Mouse (Mus musculus) MEL (cell line): ENCODE measurements at regions not wholly inside any gene's neighbourhood (a gene's known extent, or its start where the extent isn't known, plus 50 kb on each side); places are given as distances from the start of the nearest gene placed in this dataset.

Experiments
- BHLHE40 ChIP-seq: IDR thresholded peaks from 2 replicates; pipeline ENCODE4 v1.6.1; 2012; ENCODE audit warnings: low read depth, mild to moderate bottlenecking, inconsistent platforms, low read length, improper control_type of control experiment, borderline replicate concordance
- CTCF ChIP-seq, 3 experiments: IDR thresholded peaks in 2 of 3; conservative IDR thresholded peaks in 1 of 3; 2 replicates each; pipeline ENCODE4 v1.5.1; 2011 to 2012; ENCODE audit warnings: low read length in 3 of 3, low read depth in 2 of 3, mild to moderate bottlenecking in 2 of 3, improper control_type of control experiment in 1 of 3, inconsistent platforms in 1 of 3, mixed read lengths in 1 of 3, moderate library complexity in 1 of 3; ENCODE audit not compliant: control insufficient read depth in 1 of 3, insufficient read depth in 1 of 3, poor library complexity in 1 of 3, severe bottlenecking in 1 of 3
- GABPA ChIP-seq: IDR thresholded peaks from 2 replicates; pipeline ENCODE4 v1.6.1; 2012; ENCODE audit warnings: low read depth, mild to moderate bottlenecking, inconsistent platforms, low read length, improper control_type of control experiment, moderate library complexity
- GATA1 ChIP-seq: IDR thresholded peaks from 2 replicates; pipeline ENCODE4 v1.6.1; 2011; ENCODE audit warnings: low read depth, low read length, improper control_type of control experiment
- MXI1 ChIP-seq: IDR thresholded peaks from 2 replicates; pipeline ENCODE4 v1.6.1; 2011; ENCODE audit warnings: mild to moderate bottlenecking, low read depth, low read length, improper control_type of control experiment
- MYC ChIP-seq: IDR thresholded peaks from 2 replicates; pipeline ENCODE4 v1.6.1; 2011; ENCODE audit warnings: low read depth, mild to moderate bottlenecking, low read length, improper control_type of control experiment, moderate library complexity
- POLR2A ChIP-seq, 2 experiments: IDR thresholded peaks; 2 replicates each; pipeline ENCODE4 v1.6.1; 2011 to 2012; ENCODE audit warnings: low read length in 2 of 2, mild to moderate bottlenecking in 2 of 2, control low read depth in 1 of 2, improper control_type of control experiment in 1 of 2, low read depth in 1 of 2, moderate library complexity in 1 of 2; ENCODE audit not compliant: control insufficient read depth in 1 of 2, insufficient read depth in 1 of 2, poor library complexity in 1 of 2
- POLR2AphosphoS5 ChIP-seq: IDR thresholded peaks from 2 replicates; pipeline ENCODE4 v1.6.1; 2012; ENCODE audit warnings: low read depth, borderline replicate concordance, mild to moderate bottlenecking, inconsistent platforms, low read length, moderate library complexity, mixed read lengths
- SIN3A ChIP-seq: IDR thresholded peaks from 2 replicates; pipeline ENCODE4 v1.6.1; 2012; ENCODE audit warnings: low read length, improper control_type of control experiment, inconsistent platforms
- USF1 ChIP-seq: IDR thresholded peaks from 2 replicates; pipeline ENCODE4 v1.6.1; 2014; ENCODE audit warnings: low read depth, mild to moderate bottlenecking, inconsistent platforms, low read length, improper control_type of control experiment, moderate library complexity
- ZNF384 ChIP-seq: IDR thresholded peaks from 2 replicates; pipeline ENCODE4 v1.6.1; 2012; ENCODE audit warnings: low read depth, mild to moderate bottlenecking, inconsistent platforms, low read length, improper control_type of control experiment

- TF ChIP-seq CTCF (IDR thresholded peaks at IDR 0.05 in 2 of 3, conservative IDR thresholded peaks at IDR 0.05 in 1 of 3; ENCODE audit: control insufficient read depth in 1 of 3, insufficient read depth in 1 of 3, low read depth in 2 of 3, low read length in 3 of 3, poor library complexity in 1 of 3, severe bottlenecking in 1 of 3) = no peak
- TF ChIP-seq BHLHE40 = no peak
- TF ChIP-seq GATA1 = no peak
- TF ChIP-seq MXI1 = no peak
- no peak for TF ChIP-seq ZNF384
- no peak for TF ChIP-seq MYC
- TF ChIP-seq USF1 = no peak
- TF ChIP-seq POLR2A (IDR thresholded peaks at IDR 0.05; ENCODE audit: control insufficient read depth in 1 of 2, insufficient read depth in 1 of 2, low read depth in 1 of 2, low read length in 2 of 2, poor library complexity in 1 of 2) = no peak
- TF ChIP-seq SIN3A = no peak
- TF ChIP-seq POLR2AphosphoS5 = no peak
- TF ChIP-seq GABPA = no peak
Measured at GRCm38 (mm10) chr16:76851396-76851795, 162.1 kb upstream of the Usp25 start.
